Mouse (Mus musculus): ENCODE results near the gene Kremen2. TPM values are rescaled to one million over a fixed set of nuclear protein-coding genes. Genes with fewer than 3 reads are reported as not detected.

Gene Kremen2
- total RNA-seq, 2 experiments from 2014 or later: 0.68 TPM

DNA sequence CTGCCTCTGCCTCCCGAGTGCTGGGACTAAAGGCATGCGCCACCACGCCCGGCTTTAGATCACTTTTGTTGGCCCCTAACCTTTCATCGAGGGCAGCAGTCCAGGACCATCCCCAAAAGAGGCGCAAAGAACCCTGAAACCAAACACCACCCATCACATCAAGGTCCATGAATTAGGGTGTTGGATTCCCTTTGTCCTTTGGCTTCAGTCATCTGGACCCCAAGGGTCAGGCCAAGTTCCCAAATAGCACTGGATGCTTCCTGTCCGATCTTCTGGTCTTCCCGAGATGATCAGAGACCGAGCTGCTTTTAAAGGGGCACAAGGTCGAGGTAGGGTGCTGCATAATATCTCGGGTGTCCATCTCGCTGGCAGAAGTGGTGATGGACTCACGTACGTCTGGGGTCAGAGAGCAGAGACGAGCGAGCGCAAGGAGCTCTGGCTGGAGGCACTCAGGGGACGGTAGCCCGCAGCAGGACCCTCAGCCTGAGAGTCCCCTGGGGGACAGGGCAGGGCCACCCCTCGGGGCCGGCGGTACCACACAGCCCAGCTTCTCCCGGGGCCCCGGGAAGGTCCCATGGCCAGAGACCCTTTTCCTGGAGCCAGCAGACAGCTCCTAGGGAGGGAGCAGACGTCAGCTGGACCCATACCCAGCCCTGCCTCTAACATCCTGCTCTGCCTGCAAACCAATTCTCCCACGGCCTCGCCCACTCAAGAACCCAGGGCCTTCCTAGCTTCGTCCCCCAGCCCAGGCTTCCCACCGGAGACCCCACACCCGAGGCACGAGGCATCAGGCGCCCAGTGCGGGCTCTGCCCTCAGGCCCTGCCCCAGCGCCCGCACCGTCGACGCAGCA, 4.0 kb downstream of the Kremen2 start:
- H3K4me3 ChIP-seq: peak overlapping the region; percentile 29
- TF ChIP-seq CTCF (IDR thresholded peaks at IDR 0.05): no peak
- no peak for DNase-seq (ENCODE audit: extremely low spot score in 1 of 2, low spot score in 2 of 2)
- intact Hi-C loops (cut with DNase I): loop anchor here (5.0 kb wide), 1 partner anchor 61 kb away; no protein-coding TSS in a partner anchor
- no peak overlapping the region for H3K27ac ChIP-seq

DNA sequence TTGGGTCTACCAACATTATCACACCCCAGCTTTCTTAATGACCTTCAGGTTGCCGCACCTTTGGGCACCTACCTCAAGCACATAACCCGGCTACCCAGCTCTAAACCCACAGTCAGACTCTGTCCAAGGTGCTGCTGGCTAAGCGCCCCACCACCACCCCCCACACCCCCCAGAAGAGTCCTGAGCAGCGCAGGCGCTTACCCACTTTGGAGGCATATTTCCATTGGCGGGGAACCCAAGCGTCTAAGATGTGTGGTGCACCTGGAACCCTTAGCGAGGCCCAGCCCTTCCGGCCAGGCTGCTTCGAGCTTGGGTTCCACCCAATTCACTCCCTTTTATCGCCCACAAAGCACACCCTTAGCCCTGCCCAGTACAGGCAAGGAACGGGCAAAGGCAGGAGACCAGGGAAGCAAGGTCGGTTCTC, 5.0 kb downstream of the Kremen2 start, which contains the start of gene Paqr4:
Paqr4 (minus strand) TSS at position 270 of the 424 bp plus-strand sequence.
- intact Hi-C loops (cut with DNase I): loop anchor here (5.0 kb wide), 1 partner anchor 62 kb away; no protein-coding TSS in a partner anchor
- no peak for TF ChIP-seq CTCF (IDR thresholded peaks at IDR 0.05)
- no peak for DNase-seq (ENCODE audit: extremely low spot score in 1 of 2, low spot score in 2 of 2)
- Histone ChIP-seq H3K4me3 (peak within 1 kb of the TSS; percentile 65), H3K27ac (peak within 1 kb of the TSS; percentile 92)

- DNase-seq (ENCODE audit: extremely low spot score in 1 of 2, low spot score in 2 of 2): peak; percentile 92 to 93
- intact Hi-C loops (cut with DNase I): loop anchor here (5.0 kb wide), 1 partner anchor 62 kb away; no protein-coding TSS in a partner anchor
- H3K4me3 ChIP-seq: peak overlapping the region; percentile 65
- TF ChIP-seq CTCF (IDR thresholded peaks at IDR 0.05): no peak
- H3K27ac ChIP-seq: peak overlapping the region; percentile 92
These were observed 5.5 kb downstream of the Kremen2 start for GRCm38 (mm10) chr17:23740136-23740584.

GRCm38 (mm10) chr17:23739202-23740135, 6.2 kb downstream of the Kremen2 start:
- peak overlapping the region; percentile 65 for H3K4me3 ChIP-seq
- intact Hi-C loops (cut with DNase I): loop anchor here (5.0 kb wide), 1 partner anchor 63 kb away; no protein-coding TSS in a partner anchor
- no peak for TF ChIP-seq CTCF (IDR thresholded peaks at IDR 0.05)
- DNase-seq (ENCODE audit: extremely low spot score in 1 of 2, low spot score in 2 of 2): peak; percentile 45 to 49
- peak overlapping the region; percentile 92 for H3K27ac ChIP-seq

GRCm38 (mm10) chr17:23738836-23739201, 6.8 kb downstream of the Kremen2 start:
- peak overlapping the region; percentile 65 for H3K4me3 ChIP-seq
- H3K27ac ChIP-seq: peak overlapping the region; percentile 92
- no peak for TF ChIP-seq CTCF (IDR thresholded peaks at IDR 0.05)
- no peak for DNase-seq (ENCODE audit: extremely low spot score in 1 of 2, low spot score in 2 of 2)
- intact Hi-C loops (cut with DNase I): no loop called here

- H3K27ac ChIP-seq: no peak overlapping the region
- intact Hi-C loops (cut with DNase I): no loop called here
- no peak for DNase-seq (ENCODE audit: extremely low spot score in 1 of 2, low spot score in 2 of 2)
- peak; percentile 27 for TF ChIP-seq CTCF (IDR thresholded peaks at IDR 0.05)
- no peak overlapping the region for H3K4me3 ChIP-seq
These were observed 7.9 kb downstream of the Kremen2 start for GRCm38 (mm10) chr17:23737493-23738445.

DNA sequence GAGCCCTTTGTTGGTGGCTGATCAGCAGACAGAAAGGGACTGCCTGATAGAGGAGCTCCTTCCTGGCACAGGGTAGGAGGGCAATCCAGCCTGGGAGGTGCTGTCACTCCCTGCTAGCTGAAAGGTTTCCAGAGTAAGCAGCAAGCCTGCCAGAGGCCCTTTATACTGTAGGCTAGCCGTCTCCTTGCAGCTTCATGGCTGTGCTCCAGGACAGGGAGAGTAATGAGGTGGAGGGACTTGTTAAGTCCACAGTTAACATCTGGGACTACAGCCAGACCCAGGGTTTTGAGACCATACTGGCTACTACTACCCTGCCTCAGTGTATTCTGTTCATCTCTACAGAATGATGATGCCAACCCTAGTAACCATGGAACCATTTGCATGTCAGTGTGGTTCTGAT, 11.3 kb downstream of the Kremen2 start:
- intact Hi-C loops (cut with DNase I): no loop called here
- Histone ChIP-seq H3K4me3 (no peak overlapping the region), H3K27ac (no peak overlapping the region)
- no peak for DNase-seq (ENCODE audit: extremely low spot score in 1 of 2, low spot score in 2 of 2)
- TF ChIP-seq CTCF (IDR thresholded peaks at IDR 0.05): no peak

DNA sequence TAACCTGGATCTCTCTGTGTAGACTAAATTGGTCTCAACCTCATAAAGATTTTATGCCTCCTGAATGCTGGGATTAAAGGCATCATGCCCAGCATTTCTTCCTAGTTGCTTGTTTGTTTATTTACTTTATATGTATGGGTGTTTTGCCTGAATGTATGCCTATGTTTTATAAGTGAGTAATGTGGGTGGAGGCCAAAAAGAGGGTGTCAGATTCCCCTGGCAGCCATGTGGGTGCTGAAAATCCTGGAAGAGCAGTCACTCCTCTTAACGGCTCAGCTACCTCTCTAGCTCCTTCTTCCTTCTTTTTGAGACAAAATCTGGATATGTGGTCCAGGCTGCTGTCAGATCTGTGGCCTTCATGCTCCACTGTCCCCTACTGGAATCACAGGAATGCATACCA, 15.2 kb downstream of the Kremen2 start:
- no peak overlapping the region for H3K27ac ChIP-seq
- no peak for TF ChIP-seq CTCF (IDR thresholded peaks at IDR 0.05)
- intact Hi-C loops (cut with DNase I): no loop called here
- H3K4me3 ChIP-seq: no peak overlapping the region
- no peak for DNase-seq (ENCODE audit: extremely low spot score in 1 of 2, low spot score in 2 of 2)

GRCm38 (mm10) chr17:23726758-23727142, 18.9 kb downstream of the Kremen2 start:
- no peak for DNase-seq (ENCODE audit: extremely low spot score in 1 of 2, low spot score in 2 of 2)
- no peak; the same call in 1 of the 2 replicates for TF ChIP-seq CTCF (IDR thresholded peaks at IDR 0.05)
- no peak overlapping the region; the same call in 1 of the 2 replicates for H3K27ac ChIP-seq
- intact Hi-C loops (cut with DNase I): no loop called here
- peak overlapping the region; percentile 93 for H3K4me3 ChIP-seq

DNA sequence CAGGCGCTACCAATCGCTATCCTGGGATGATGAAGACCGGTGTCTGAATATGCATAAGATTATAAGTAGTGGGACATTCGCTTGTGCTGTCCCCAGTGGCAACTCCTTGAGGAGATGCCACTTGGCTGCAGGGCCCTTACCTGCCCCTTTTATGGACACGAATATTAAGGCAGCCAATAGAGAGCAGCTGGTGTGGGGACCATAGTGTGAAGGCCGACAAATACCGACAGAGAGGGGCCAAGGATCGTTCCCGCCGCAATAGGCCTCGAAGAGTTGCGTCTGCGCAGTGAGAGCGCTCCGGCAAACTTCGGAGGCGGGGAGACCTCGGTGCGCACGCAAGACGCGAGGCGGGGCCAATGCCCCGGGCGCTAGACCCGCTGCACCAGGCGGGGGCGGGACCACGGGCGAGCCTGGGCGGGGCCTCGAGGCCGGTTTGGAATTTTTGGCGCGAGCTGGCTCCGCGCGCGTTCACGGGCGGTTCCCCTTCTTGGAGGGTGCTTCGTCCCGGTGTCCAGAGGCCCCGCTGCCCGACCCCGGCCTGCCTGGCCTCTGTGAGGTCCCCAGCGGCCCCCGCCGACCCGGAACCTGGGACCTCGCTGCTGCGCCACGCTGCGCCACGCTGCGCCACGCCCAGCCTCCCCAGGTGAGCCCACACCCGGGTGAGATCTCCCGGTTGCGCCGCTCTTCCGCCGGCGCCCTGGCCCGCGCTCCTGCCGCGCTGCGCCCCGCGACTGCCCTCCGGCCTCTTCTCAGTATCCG, 19.5 kb downstream of the Kremen2 start, which contains the start of gene Pkmyt1:
Pkmyt1 (plus strand) TSS at position 338 of the 759 bp plus-strand sequence.
- Histone ChIP-seq H3K27ac (peak within 1 kb of the TSS; percentile 83), H3K4me3 (peak within 1 kb of the TSS; percentile 93)
- DNase-seq (ENCODE audit: extremely low spot score in 1 of 2, low spot score in 2 of 2): peak; percentile 92 to 94
- no peak; the same call in 1 of the 2 replicates for TF ChIP-seq CTCF (IDR thresholded peaks at IDR 0.05)
- intact Hi-C loops (cut with DNase I): no loop called here
